Mouse (Mus musculus) C2C12 (cell line): ENCODE results near the gene Zic5. TPM values are rescaled to one million over a fixed set of nuclear protein-coding genes. Genes with fewer than 3 reads are reported as not detected.

Source experiments
- H3K27me3 ChIP-seq: one replicate; pipeline ENCODE4 v1.6.1; 2011; ENCODE audit not compliant: control insufficient read depth, insufficient read depth, insufficient read length
- H3K36me3 ChIP-seq: one replicate; pipeline ENCODE4 v1.6.1; 2011; ENCODE audit not compliant: control insufficient read depth, insufficient read depth
- H3K4me3 ChIP-seq: one replicate; pipeline ENCODE4 v1.5.1; 2011; ENCODE audit warnings: mild to moderate bottlenecking, control low read depth; ENCODE audit not compliant: poor library complexity, insufficient read depth, severe bottlenecking
- H3K79me2 ChIP-seq: one replicate; pipeline ENCODE4 v1.6.1; 2011; ENCODE audit not compliant: control insufficient read depth, insufficient read depth
- H3K79me3 ChIP-seq: one replicate; pipeline ENCODE4 v1.6.1; 2011; ENCODE audit warnings: low read depth, control low read depth
- H3ac ChIP-seq: one replicate; pipeline ENCODE3; 2011; ENCODE audit warnings: low read depth; ENCODE audit not compliant: control insufficient read depth, insufficient read length
- CEBPB ChIP-seq: IDR thresholded peaks from one replicate; pipeline ENCODE4 v1.6.1; 2011; ENCODE audit warnings: low read depth, mild to moderate bottlenecking, control low read depth, moderate library complexity
- CTCF ChIP-seq: IDR thresholded peaks from one replicate; pipeline ENCODE4 v1.5.1; 2011; ENCODE audit not compliant: control insufficient read depth, insufficient read depth, insufficient read length
- FOSL1 ChIP-seq: IDR thresholded peaks from one replicate; pipeline ENCODE4 v1.8.0; 2011; ENCODE audit warnings: mild to moderate bottlenecking, low read length; ENCODE audit not compliant: poor library complexity, insufficient read depth, severe bottlenecking
- MAX ChIP-seq: IDR thresholded peaks from one replicate; pipeline ENCODE4 v1.6.1; 2011; ENCODE audit warnings: mild to moderate bottlenecking, control low read depth
- MYOD1 ChIP-seq: IDR thresholded peaks from one replicate; pipeline ENCODE4 v1.6.1; 2011; ENCODE audit warnings: low read depth; ENCODE audit not compliant: control insufficient read depth, insufficient read length
- MYOG ChIP-seq: IDR thresholded peaks from one replicate; pipeline ENCODE4 v1.6.1; 2011; ENCODE audit not compliant: control insufficient read depth, insufficient read length; ENCODE audit errors: extremely low read depth
- USF1 ChIP-seq: IDR thresholded peaks from one replicate; pipeline ENCODE4 v1.6.1; 2011; ENCODE audit warnings: low read depth, mild to moderate bottlenecking, control low read depth, moderate library complexity
- polyA plus RNA-seq: library from polyadenylated mRNA; unstranded; fragments of >200 nt; fragmentation: generic; extraction: Trizol; gene quantifications from one replicate; pipeline ENCODE4 v1.2.1, GENCODE M21; 2012; ENCODE audit warnings: missing spikeins

Gene Zic5
- polyA plus RNA-seq, 1 experiment = 0.76 TPM

DNA sequence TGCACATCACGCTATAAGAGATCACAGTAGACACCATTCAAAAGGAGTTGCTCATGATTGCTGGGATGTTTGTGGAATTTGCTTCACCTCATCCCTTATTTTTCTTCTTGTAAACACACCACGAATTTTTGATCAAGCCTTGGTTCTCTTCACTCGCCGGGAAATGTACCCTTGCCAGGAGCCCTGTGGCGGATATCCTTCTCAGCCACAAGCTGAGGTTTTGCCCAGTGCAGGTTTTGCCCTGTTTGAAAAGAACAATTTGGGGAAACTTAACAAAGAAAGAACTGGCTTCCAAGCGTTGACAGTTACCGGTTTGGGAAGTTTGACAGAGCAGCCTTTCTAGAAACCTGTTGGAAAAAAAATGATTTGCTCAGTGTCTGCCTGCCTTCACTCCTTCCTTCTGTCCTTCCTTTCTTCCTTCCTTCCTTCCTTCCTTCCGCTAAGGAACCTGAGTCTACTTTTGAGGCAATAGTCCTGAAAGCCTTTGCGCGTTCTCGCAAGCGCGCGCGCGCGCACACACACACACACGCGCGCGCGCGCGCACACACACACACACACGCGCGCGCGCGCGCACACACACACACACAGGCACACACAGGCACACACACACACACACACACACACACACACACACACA is 6.1 kb upstream of the Zic5 start:
- no peaks in the 10 kb centered on the region for H3K36me3 ChIP-seq
- H3K4me3 ChIP-seq = no peak overlapping the region
- peaks cover 25% of the 10 kb centered on the region for H3K27me3 ChIP-seq
- peaks cover 2% of the 10 kb centered on the region for H3K79me2 ChIP-seq
- no peaks in the 10 kb centered on the region for H3K79me3 ChIP-seq
- H3ac ChIP-seq = no peak overlapping the region
- no peak for TF ChIP-seq USF1
- no peak for TF ChIP-seq MAX
- no peak for TF ChIP-seq CTCF
- TF ChIP-seq MYOG = no peak
- no peak for TF ChIP-seq MYOD1
- TF ChIP-seq CEBPB = no peak

DNA sequence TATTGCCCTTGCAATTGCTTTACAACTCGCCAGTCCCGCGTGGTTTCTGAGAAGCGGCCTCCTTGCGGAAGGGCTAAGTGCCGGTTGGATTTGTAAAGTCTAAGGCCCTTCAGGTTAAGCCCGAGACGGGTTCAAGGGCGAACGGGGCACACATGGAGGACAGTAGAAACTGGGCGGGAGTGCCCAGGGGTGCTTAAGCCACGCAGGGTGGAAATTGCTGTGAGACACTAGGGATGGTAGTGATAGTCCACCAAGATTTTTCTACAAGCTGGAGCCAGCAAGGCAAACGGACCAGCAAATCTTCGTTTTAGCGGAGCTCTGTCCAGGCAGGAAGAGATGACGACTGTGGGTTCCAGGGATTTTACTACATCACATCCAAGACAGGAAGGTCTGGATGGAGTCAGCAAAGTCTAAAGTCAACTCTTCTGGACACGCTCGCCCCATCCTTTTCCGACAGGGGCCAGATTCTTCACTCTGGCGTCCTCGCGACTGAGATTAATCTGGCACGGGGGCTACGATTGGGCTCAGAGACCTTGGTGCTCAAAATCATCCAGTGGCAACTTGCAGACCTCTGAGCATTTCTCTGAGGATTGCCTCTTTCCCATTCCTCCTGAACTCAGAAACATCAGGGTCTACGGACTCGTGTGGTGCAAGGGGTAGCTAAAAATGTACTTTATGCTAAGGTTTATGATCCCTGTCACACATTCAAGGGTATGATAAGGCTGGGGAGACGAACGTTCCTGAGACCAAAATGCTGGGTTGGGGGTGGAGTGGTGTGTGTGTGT is 3.7 kb upstream of the Zic5 start:
- Histone ChIP-seq H3K79me2 (no peaks in the 10 kb centered on the region), H3K79me3 (no peaks in the 10 kb centered on the region), H3K4me3 (no peak overlapping the region), H3K27me3 (peaks cover 13% of the 10 kb centered on the region), H3K36me3 (no peaks in the 10 kb centered on the region), H3ac (no peak overlapping the region)
- no peak for TF ChIP-seq USF1
- no peak for TF ChIP-seq MYOG
- TF ChIP-seq FOSL1 = no peak
- TF ChIP-seq CTCF = no peak
- TF ChIP-seq MYOD1 = no peak

DNA sequence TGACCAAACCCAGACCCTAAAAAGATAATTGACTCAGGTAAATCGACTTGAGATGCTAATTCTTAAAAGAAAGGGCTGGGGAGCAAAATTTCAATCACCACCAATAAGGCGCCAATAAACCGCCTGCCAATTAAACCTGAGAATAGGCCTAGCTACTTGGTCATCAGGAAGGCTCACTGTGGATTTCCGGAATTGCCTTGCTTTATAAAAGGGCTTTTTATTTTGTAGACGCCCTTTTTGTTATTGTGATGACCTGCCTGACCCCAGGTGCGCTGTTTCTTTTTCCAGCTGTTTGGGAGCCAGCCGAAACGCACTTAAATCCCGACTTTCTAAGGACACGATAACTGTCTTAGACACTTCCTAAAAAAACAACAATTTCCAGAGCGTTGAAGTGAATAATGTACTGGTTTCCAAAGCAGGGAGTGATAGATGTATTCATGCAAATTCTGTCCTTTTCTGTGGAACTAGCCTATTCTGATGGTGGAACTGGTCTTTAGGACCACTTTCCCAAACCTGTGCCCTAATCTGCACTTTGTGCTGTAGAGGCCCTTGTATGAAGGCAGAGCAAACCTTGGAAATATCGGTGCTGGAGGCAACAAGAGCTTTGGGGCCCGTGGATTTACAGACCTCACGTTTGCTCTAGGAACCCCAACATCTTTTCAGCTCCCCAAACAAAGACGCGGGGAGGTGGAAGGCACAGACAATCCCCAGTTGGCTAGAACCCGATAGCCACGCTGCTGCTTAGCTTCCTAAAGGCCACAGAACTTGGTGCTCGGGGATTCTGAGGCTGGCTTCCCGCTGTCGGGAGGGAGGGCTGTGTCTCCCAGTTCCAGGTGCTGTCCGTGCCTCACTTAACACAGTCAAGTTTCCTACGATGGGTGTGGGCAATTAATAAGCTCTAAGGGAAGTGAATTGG is 2.7 kb upstream of the Zic5 start:
- TF ChIP-seq USF1 (no peak), CEBPB (no peak), MYOD1 (no peak), MYOG (no peak), FOSL1 (no peak), CTCF (no peak), MAX (no peak)
- Histone ChIP-seq H3ac (no peak overlapping the region), H3K79me3 (no peaks in the 10 kb centered on the region), H3K79me2 (no peaks in the 10 kb centered on the region), H3K4me3 (no peak overlapping the region), H3K36me3 (no peaks in the 10 kb centered on the region), H3K27me3 (peaks cover 13% of the 10 kb centered on the region)

DNA sequence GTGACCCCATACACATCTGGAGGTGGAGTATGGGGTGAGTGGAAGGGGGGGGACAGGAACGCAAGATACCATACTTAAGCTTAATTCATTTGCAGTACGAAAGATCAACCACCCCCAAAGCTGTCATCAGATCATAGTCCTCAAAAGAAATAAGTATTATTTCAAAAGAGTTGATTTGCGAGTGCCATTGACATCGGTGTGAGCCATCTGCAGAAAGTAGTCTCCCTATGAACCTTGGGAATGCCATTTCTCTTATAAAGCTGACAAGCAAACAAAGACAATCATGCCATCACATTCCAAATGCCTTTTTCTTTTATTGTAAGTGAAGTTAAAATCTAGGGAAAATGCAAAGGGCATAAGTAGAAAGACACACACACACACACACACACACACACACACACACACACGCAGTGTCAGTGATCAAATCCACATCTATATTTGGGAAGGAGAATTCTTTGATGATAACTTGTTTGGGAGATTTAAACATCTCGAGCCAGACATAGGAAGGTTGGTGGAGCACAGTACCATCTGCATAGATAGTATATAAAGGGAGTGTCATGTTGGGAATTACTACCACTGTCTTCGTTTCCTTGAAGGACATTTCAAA is 1.4 kb upstream of the Zic5 start:
- Histone ChIP-seq H3K79me3 (no peaks in the 10 kb centered on the region), H3K4me3 (no peak overlapping the region), H3ac (no peak overlapping the region), H3K36me3 (no peaks in the 10 kb centered on the region), H3K27me3 (peaks cover 13% of the 10 kb centered on the region), H3K79me2 (no peaks in the 10 kb centered on the region)
- TF ChIP-seq MAX = no peak
- no peak for TF ChIP-seq FOSL1
- no peak for TF ChIP-seq CTCF
- TF ChIP-seq MYOD1 = no peak
- TF ChIP-seq USF1 = no peak
- TF ChIP-seq CEBPB = no peak
- no peak for TF ChIP-seq MYOG

DNA sequence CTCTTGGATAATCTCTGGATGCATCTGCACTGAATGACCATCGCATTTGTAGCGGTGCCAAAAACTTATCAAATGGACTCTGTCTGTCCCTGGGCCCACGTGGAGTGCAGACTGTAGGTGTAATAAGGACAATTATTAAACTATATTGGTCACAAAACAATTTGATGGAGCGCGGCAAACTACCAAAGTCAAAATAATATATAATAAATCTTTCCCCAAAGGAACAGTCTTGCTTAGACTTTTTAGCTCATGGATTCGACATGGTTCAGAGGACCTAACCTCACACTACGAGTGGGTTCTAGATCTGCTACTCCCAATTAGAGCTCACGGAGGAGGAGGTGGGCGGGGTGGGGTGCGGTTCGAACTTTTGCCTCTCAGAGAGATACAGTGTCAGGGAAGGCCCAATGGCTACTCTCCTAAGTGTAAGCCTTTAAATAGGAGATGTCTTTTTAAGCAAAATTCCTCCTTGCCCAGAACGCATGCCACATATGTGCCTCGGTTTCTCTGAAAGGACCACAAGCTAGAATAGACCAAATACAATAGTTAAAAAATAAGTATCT is 534 bp upstream of the Zic5 start:
- H3K79me3 ChIP-seq = no peaks in the 10 kb centered on the region
- H3K36me3 ChIP-seq = no peaks in the 10 kb centered on the region
- no peak overlapping the region for H3K4me3 ChIP-seq
- no peaks in the 10 kb centered on the region for H3K79me2 ChIP-seq
- no peak for TF ChIP-seq MYOG
- TF ChIP-seq MYOD1 = no peak
- TF ChIP-seq USF1 = no peak
- TF ChIP-seq FOSL1 = no peak
- TF ChIP-seq CTCF = no peak
- no peak for TF ChIP-seq CEBPB
- H3ac ChIP-seq = no peak overlapping the region
- H3K27me3 ChIP-seq = peaks cover 13% of the 10 kb centered on the region
